Mouse (Mus musculus): ENCODE data around the gene Vps37b. TPM values are rescaled to one million over a fixed set of nuclear protein-coding genes. Genes with fewer than 3 reads are reported as not detected.
A peak's percentile ranks its signal among the peaks of the same experiment; 100 is the strongest.

The Vps37b gene
- polyA plus RNA-seq, 1 experiment, result 12.6 TPM

DNA sequence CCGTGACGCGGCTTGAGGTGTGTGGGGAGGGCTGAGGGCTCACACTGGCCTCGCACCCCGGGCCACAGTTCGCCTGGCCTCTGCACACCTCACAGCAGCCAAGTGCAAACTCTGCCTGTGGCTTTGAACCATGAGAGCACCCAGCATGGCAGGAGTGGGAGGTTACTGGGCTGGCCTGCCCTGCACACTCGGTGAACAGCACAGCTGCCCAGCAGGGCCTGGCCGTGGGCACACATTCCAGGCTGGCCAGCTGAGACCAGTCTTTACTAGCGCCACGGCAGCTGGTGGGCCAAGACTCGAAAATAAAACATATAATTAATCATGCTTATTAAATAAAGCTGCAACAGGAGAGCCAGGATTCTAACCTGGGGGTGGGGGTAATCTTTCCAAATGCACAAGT is 26.5 kb downstream of the Vps37b start:
- TF ChIP-seq CTCF (IDR thresholded peaks at IDR 0.05; ENCODE audit: borderline replicate concordance, insufficient read depth, low read length), result no peak
- TF ChIP-seq POLR2A (IDR thresholded peaks at IDR 0.05; ENCODE audit: low read depth, low read length), result no peak
- H3K4me1 ChIP-seq (ENCODE audit: control insufficient read depth, insufficient read depth, low read length), result peaks cover 9% of the 10 kb centered on the region
- no peak overlapping the region for H3K27ac ChIP-seq (ENCODE audit: insufficient read depth, low read length)
- H3K4me3 ChIP-seq (ENCODE audit: insufficient read depth, low read length), result no peak overlapping the region

GRCm38 (mm10) chr5:124005151-124005500 is 26.9 kb downstream of the Vps37b start:
- peaks cover 9% of the 10 kb centered on the region for H3K4me1 ChIP-seq (ENCODE audit: control insufficient read depth, insufficient read depth, low read length)
- H3K4me3 ChIP-seq (ENCODE audit: insufficient read depth, low read length), result no peak overlapping the region
- TF ChIP-seq POLR2A (IDR thresholded peaks at IDR 0.05; ENCODE audit: low read depth, low read length) (no peak), CTCF (IDR thresholded peaks at IDR 0.05; ENCODE audit: borderline replicate concordance, insufficient read depth, low read length) (no peak)
- no peak overlapping the region for H3K27ac ChIP-seq (ENCODE audit: insufficient read depth, low read length)

DNA sequence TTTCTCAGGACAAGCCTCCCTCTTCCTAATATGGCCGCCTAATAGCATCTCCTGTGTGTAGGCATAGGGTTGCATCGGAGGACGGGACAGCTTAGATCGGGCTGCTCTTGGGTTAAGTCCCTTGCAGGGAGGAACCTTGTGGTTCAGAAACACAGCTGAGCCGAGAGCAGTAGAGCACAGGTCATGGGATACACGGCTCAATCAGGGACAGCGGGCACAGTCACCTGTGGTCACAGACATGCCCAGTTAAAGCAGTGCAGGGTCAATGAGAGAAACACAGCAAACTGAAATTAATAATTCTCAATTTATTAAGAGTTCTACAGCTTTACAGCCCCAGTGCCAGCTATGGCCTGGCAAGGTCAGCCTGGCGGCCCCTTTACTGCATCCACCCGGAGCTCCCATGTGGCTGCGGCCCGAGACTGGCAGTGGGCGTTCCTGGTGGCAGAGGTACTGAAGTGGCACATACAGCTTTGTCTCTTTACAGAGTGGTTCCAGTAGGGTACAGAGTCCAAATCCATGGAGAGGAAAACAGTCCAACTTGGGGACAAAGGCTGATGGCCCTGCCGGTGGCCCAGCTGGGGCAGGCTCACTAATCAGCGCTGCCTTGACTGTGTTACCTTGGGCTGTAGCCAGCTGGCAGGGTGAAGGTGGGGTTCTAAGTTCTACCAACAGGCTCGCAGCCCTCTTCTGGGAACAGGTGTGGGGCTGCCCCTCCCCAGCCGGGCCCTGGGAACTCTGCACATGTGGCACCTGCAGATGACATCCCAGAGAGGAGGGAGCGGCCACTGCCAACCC is 27.5 kb downstream of the Vps37b start:
- Histone ChIP-seq H3K4me3 (ENCODE audit: insufficient read depth, low read length) (no peak overlapping the region), H3K4me1 (ENCODE audit: control insufficient read depth, insufficient read depth, low read length) (peaks cover 9% of the 10 kb centered on the region), H3K27ac (ENCODE audit: insufficient read depth, low read length) (no peak overlapping the region)
- TF ChIP-seq POLR2A (IDR thresholded peaks at IDR 0.05; ENCODE audit: low read depth, low read length), result no peak
- TF ChIP-seq CTCF (IDR thresholded peaks at IDR 0.05; ENCODE audit: borderline replicate concordance, insufficient read depth, low read length), result no peak

DNA sequence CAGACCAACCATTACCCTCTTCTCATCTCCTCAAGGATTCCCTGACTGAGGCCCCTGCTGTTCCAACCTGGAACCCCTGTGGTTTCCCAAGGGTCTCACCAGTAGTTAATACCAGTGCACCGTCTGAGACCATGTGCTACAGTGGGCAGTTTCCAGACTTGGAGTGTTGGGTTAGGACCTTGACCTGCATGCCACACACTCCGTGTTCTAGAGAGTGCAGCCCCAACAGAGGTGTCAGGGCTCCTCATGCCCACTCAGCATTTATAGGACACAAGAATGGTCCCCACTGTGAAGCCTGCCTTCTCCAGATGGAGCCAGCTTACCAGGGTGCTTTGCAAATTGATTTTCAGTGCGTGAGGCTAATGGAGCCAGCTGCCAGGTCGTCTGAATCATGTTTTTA is 28.7 kb downstream of the Vps37b start:
- no peak overlapping the region for H3K27ac ChIP-seq (ENCODE audit: insufficient read depth, low read length)
- TF ChIP-seq CTCF (IDR thresholded peaks at IDR 0.05; ENCODE audit: borderline replicate concordance, insufficient read depth, low read length), result no peak
- no peak for TF ChIP-seq POLR2A (IDR thresholded peaks at IDR 0.05; ENCODE audit: low read depth, low read length)
- no peak overlapping the region for H3K4me3 ChIP-seq (ENCODE audit: insufficient read depth, low read length)
- peaks cover 9% of the 10 kb centered on the region for H3K4me1 ChIP-seq (ENCODE audit: control insufficient read depth, insufficient read depth, low read length)

- Histone ChIP-seq H3K4me3 (ENCODE audit: insufficient read depth, low read length) (no peak overlapping the region), H3K4me1 (ENCODE audit: control insufficient read depth, insufficient read depth, low read length) (peaks cover 8% of the 10 kb centered on the region), H3K27ac (ENCODE audit: insufficient read depth, low read length) (no peak overlapping the region)
- TF ChIP-seq CTCF (IDR thresholded peaks at IDR 0.05; ENCODE audit: borderline replicate concordance, insufficient read depth, low read length), result no peak
- TF ChIP-seq POLR2A (IDR thresholded peaks at IDR 0.05; ENCODE audit: low read depth, low read length), result no peak
Measured at GRCm38 (mm10) chr5:124002876-124003275, 29.2 kb downstream of the Vps37b start.

- Histone ChIP-seq H3K4me3 (ENCODE audit: insufficient read depth, low read length) (no peak overlapping the region), H3K27ac (ENCODE audit: insufficient read depth, low read length) (no peak overlapping the region), H3K4me1 (ENCODE audit: control insufficient read depth, insufficient read depth, low read length) (no peaks in the 10 kb centered on the region)
- TF ChIP-seq CTCF (IDR thresholded peaks at IDR 0.05; ENCODE audit: borderline replicate concordance, insufficient read depth, low read length) (no peak), POLR2A (IDR thresholded peaks at IDR 0.05; ENCODE audit: low read depth, low read length) (no peak)
Measured at GRCm38 (mm10) chr5:124001274-124001673, 30.8 kb downstream of the Vps37b start.

DNA sequence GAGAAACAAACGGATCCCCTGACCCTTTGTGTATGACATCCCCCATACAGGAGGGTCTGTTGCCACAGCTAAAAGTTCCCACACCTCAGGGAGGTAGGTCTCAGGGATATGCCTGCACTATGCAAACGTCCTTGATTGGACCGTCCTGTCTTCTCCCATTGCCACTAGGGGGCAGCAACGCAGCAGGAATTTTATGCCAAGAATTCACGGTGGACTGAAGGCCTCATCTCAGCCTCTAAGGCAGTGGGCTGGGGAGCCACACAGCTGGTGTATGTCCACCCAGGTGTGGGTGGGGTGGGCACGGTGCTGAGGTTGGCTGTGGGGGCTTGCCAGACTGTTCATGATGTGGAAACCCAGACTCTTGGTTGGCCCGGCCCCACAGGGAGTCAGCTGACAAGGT is 31.2 kb downstream of the Vps37b start:
- TF ChIP-seq CTCF (IDR thresholded peaks at IDR 0.05; ENCODE audit: borderline replicate concordance, insufficient read depth, low read length) (peak; percentile 88), POLR2A (IDR thresholded peaks at IDR 0.05; ENCODE audit: low read depth, low read length) (no peak)

DNA sequence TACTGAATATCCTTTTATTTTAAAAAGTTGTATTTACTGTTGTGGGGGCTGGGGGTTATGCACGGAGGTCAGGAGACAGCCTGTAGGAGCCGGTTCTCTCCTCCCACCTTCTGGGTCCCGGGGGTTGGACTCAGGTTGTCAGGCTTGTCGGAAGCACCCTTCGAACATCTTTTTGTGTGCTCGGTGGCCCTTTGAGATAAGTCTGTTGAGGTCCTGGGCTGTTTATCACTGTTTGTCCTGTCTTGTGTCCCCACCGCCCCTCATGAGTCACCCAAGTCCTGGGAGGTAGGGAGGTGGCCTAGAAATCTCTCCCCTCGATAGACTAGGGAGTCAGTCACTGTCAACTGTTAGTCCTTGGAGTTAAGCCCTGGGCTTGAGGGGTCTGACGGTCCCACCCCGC is 33.7 kb downstream of the Vps37b start:
- no peak overlapping the region for H3K27ac ChIP-seq (ENCODE audit: insufficient read depth, low read length)
- 0 out of 2 replicates have a peak, but pooled peaks cover 2% of the 10 kb centered on the region for H3K4me1 ChIP-seq (ENCODE audit: control insufficient read depth, insufficient read depth, low read length)
- TF ChIP-seq CTCF (IDR thresholded peaks at IDR 0.05; ENCODE audit: borderline replicate concordance, insufficient read depth, low read length), result no peak
- no peak for TF ChIP-seq POLR2A (IDR thresholded peaks at IDR 0.05; ENCODE audit: low read depth, low read length)
- H3K4me3 ChIP-seq (ENCODE audit: insufficient read depth, low read length), result no peak overlapping the region

More for the DNA sequence above, 31.2 kb downstream of the Vps37b start:
- no peak overlapping the region for H3K27ac ChIP-seq (ENCODE audit: insufficient read depth, low read length)
- no peak overlapping the region for H3K4me3 ChIP-seq (ENCODE audit: insufficient read depth, low read length)
- H3K4me1 ChIP-seq (ENCODE audit: control insufficient read depth, insufficient read depth, low read length), result no peaks in the 10 kb centered on the region

DNA sequence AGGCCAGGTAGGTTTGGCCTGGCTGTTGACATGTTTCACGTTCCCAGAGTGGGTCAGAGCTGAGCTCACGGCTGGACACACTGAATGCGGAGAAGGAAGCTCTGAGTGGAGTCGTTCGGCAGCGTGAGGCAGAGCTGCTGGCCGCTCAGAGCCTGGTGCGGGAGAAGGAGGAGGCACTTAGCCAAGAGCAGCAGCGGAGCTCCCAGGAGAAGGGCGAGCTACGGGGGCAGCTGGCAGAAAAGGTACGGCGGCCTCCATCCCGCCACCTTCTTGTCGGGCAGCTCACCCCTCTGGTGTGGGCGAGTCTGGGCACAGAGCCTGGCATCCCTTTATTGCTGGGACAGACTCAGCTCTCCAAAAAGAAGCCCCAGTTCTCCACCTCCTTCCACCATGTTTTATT is 34.3 kb downstream of the Vps37b start:
- no peak for TF ChIP-seq CTCF (IDR thresholded peaks at IDR 0.05; ENCODE audit: borderline replicate concordance, insufficient read depth, low read length)
- Histone ChIP-seq H3K27ac (ENCODE audit: insufficient read depth, low read length) (no peak overlapping the region), H3K4me3 (ENCODE audit: insufficient read depth, low read length) (no peak overlapping the region), H3K4me1 (ENCODE audit: control insufficient read depth, insufficient read depth, low read length) (0 out of 2 replicates have a peak, but pooled peaks cover 3% of the 10 kb centered on the region)

GRCm38 (mm10) chr5:123997211-123997751 is 34.8 kb downstream of the Vps37b start:
- Histone ChIP-seq H3K27ac (ENCODE audit: insufficient read depth, low read length) (no peak overlapping the region), H3K4me3 (ENCODE audit: insufficient read depth, low read length) (no peak overlapping the region), H3K4me1 (ENCODE audit: control insufficient read depth, insufficient read depth, low read length) (peaks cover 7% of the 10 kb centered on the region; the same call in 1 of the 2 replicates)
- no peak for TF ChIP-seq CTCF (IDR thresholded peaks at IDR 0.05; ENCODE audit: borderline replicate concordance, insufficient read depth, low read length)
- TF ChIP-seq POLR2A (IDR thresholded peaks at IDR 0.05; ENCODE audit: low read depth, low read length), result no peak

All from embryonic fibroblast, embryonic 13.5 days (primary cell).